Mouse (Mus musculus): Measurements from ENCODE around the gene Capn9. TPM values are rescaled to one million over a fixed set of nuclear protein-coding genes. Genes with fewer than 3 reads are reported as not detected.

The Capn9 gene
- total RNA-seq, 2 experiments from 2014 or later, result not detected

- no peak for DNase-seq
- intact Hi-C loops (cut with DNase I), result loop anchor here (5.0 kb wide), 1 partner anchor 50 kb away; the partner anchor contains the start of gene Cog2
Observed at GRCm38 (mm10) chr8:124571732-124572429, 4.0 kb upstream of the Capn9 start.

- intact Hi-C loops (cut with DNase I), result loop anchor here (5.0 kb wide), 1 partner anchor 50 kb away; the partner anchor contains the start of gene Cog2
- DNase-seq, result no peak
Observed at GRCm38 (mm10) chr8:124572430-124572775, 3.5 kb upstream of the Capn9 start.

- intact Hi-C loops (cut with DNase I), result loop anchor here (1.0 to 5.0 kb wide), 2 partner anchors 51 to 173 kb away; partner anchors contain the start of gene Cog2
- peak; percentile 77 to 81 for DNase-seq
Observed at GRCm38 (mm10) chr8:124573552-124574340, 2.2 kb upstream of the Capn9 start.

GRCm38 (mm10) chr8:124576751-124577150 lies 840 bp downstream of the Capn9 start:
- intact Hi-C loops (cut with DNase I), result no loop called here
- no peak for DNase-seq

- intact Hi-C loops (cut with DNase I), result no loop called here
- DNase-seq, result peak in 1 of 2 experiments; percentile 20
Observed at GRCm38 (mm10) chr8:124585718-124586425, 10.0 kb downstream of the Capn9 start.

- intact Hi-C loops (cut with DNase I), result no loop called here
- peak in 1 of 2 experiments; percentile 7 for DNase-seq
Observed at GRCm38 (mm10) chr8:124586556-124586955, 10.6 kb downstream of the Capn9 start.

- intact Hi-C loops (cut with DNase I), result no loop called here
- peak in 1 of 2 experiments; percentile 10 for DNase-seq
Observed at GRCm38 (mm10) chr8:124589393-124589792, 13.5 kb downstream of the Capn9 start.

- intact Hi-C loops (cut with DNase I), result no loop called here
- DNase-seq, result no peak
Observed at GRCm38 (mm10) chr8:124604066-124604465, 28.2 kb downstream of the Capn9 start.

- intact Hi-C loops (cut with DNase I), result no loop called here
- no peak for DNase-seq
Observed at GRCm38 (mm10) chr8:124608239-124608971, 32.5 kb downstream of the Capn9 start.

- intact Hi-C loops (cut with DNase I), result no loop called here
- DNase-seq, result no peak
Observed at GRCm38 (mm10) chr8:124608972-124609353, 33.1 kb downstream of the Capn9 start.

- no peak for DNase-seq
- intact Hi-C loops (cut with DNase I), result no loop called here
Observed at GRCm38 (mm10) chr8:124614325-124614724, 38.4 kb downstream of the Capn9 start.

GRCm38 (mm10) chr8:124617266-124617869 lies 41.5 kb downstream of the Capn9 start:
- intact Hi-C loops (cut with DNase I), result no loop called here
- peak; percentile 63 to 64 for DNase-seq

GRCm38 (mm10) chr8:124618252-124618651 lies 42.3 kb downstream of the Capn9 start:
- intact Hi-C loops (cut with DNase I), result no loop called here
- no peak for DNase-seq

GRCm38 (mm10) chr8:124621255-124621654 lies 45.3 kb downstream of the Capn9 start:
- intact Hi-C loops (cut with DNase I), result no loop called here

GRCm38 (mm10) chr8:124626251-124626650 lies 50.3 kb downstream of the Capn9 start:
- intact Hi-C loops (cut with DNase I), result no loop called here
- no peak for DNase-seq

More at GRCm38 (mm10) chr8:124621255-124621654, 45.3 kb downstream of the Capn9 start:
- no peak for DNase-seq

GRCm38 (mm10) chr8:124630489-124630888 lies 54.6 kb downstream of the Capn9 start:
- intact Hi-C loops (cut with DNase I), result loop anchor here (2.0 kb wide), 1 partner anchor 26 kb away; no protein-coding TSS in a partner anchor
- no peak for DNase-seq

GRCm38 (mm10) chr8:124630891-124631290 lies 55.0 kb downstream of the Capn9 start:
- intact Hi-C loops (cut with DNase I), result loop anchor here (2.0 kb wide), 1 partner anchor 26 kb away; no protein-coding TSS in a partner anchor
- DNase-seq, result no peak

- intact Hi-C loops (cut with DNase I), result loop anchor here (2.0 kb wide), 1 partner anchor 25 kb away; no protein-coding TSS in a partner anchor
- no peak for DNase-seq
Observed at GRCm38 (mm10) chr8:124631966-124632365, 56.1 kb downstream of the Capn9 start.

- DNase-seq, result peak; percentile 40 to 59
- intact Hi-C loops (cut with DNase I), result no loop called here
Observed at GRCm38 (mm10) chr8:124633001-124633703, 57.2 kb downstream of the Capn9 start.

All from gastrocnemius, postnatal 36 days (tissue).